Mouse (Mus musculus): ENCODE results near the gene Nfasc.

- TF ChIP-seq CTCF (IDR thresholded peaks at IDR 0.05; ENCODE audit: borderline replicate concordance, insufficient read depth, low read depth, low read length), result peak; percentile 47; the same call in 1 of the 2 replicates
- TF ChIP-seq POLR2A (IDR thresholded peaks at IDR 0.05; ENCODE audit: borderline replicate concordance, insufficient read depth, low read length), result no peak
These were observed 63.5 kb downstream of the Nfasc start for GRCm38 (mm10) chr1:132678076-132678475.

All from cerebellum, adult 2 months (tissue).